Mouse (Mus musculus): ENCODE measurements around the gene Rhox4g. TPM values are rescaled to one million over a fixed set of nuclear protein-coding genes. Genes with fewer than 3 reads are reported as not detected.

The Rhox4g gene
- polyA plus RNA-seq, 1 experiment from 2014 or later: not detected

Other genes with a start within 250 kb of the Rhox4g start
- not detected in 2 replicates for gene Rhox2b, start 239.3 kb downstream of the Rhox4g start, polyA plus RNA-seq (2015; fragmentation: Nextera tagmentation; extraction: Ambion mirVana)
- gene Rhox4b, start 218.8 kb downstream of the Rhox4g start, polyA plus RNA-seq (2015; fragmentation: Nextera tagmentation; extraction: Ambion mirVana): not detected in 2 replicates
- gene Rhox2c, start 197.6 kb downstream of the Rhox4g start, polyA plus RNA-seq (2015; fragmentation: Nextera tagmentation; extraction: Ambion mirVana): not detected in 2 replicates
- not detected in 2 replicates for gene Rhox3c, start 192.7 kb downstream of the Rhox4g start, polyA plus RNA-seq (2015; fragmentation: Nextera tagmentation; extraction: Ambion mirVana)
- not detected in 2 replicates for gene Rhox4c, start 171.0 kb downstream of the Rhox4g start, polyA plus RNA-seq (2015; fragmentation: Nextera tagmentation; extraction: Ambion mirVana)
- gene Rhox2d, start 157.9 kb downstream of the Rhox4g start, polyA plus RNA-seq (2015; fragmentation: Nextera tagmentation; extraction: Ambion mirVana): not detected in 2 replicates
- not detected in 2 replicates for gene Rhox4d, start 137.0 kb downstream of the Rhox4g start, polyA plus RNA-seq (2015; fragmentation: Nextera tagmentation; extraction: Ambion mirVana)
- not detected in 2 replicates for gene Rhox2e, start 120.9 kb downstream of the Rhox4g start, polyA plus RNA-seq (2015; fragmentation: Nextera tagmentation; extraction: Ambion mirVana)
- not detected in 2 replicates for gene Rhox3e, start 109.3 kb downstream of the Rhox4g start, polyA plus RNA-seq (2015; fragmentation: Nextera tagmentation; extraction: Ambion mirVana)
- not detected in 2 replicates for gene Rhox4e, start 93.9 kb downstream of the Rhox4g start, polyA plus RNA-seq (2015; fragmentation: Nextera tagmentation; extraction: Ambion mirVana)
- gene Rhox2f, start 79.9 kb downstream of the Rhox4g start, polyA plus RNA-seq (2015; fragmentation: Nextera tagmentation; extraction: Ambion mirVana): not detected in 2 replicates
- not detected in 2 replicates for gene Rhox3f, start 70.3 kb downstream of the Rhox4g start, polyA plus RNA-seq (2015; fragmentation: Nextera tagmentation; extraction: Ambion mirVana)
- gene Rhox4f, start 43.6 kb downstream of the Rhox4g start, polyA plus RNA-seq (2015; fragmentation: Nextera tagmentation; extraction: Ambion mirVana): not detected in 2 replicates
- not detected in 2 replicates for gene Rhox3g, start 22.7 kb downstream of the Rhox4g start, polyA plus RNA-seq (2015; fragmentation: Nextera tagmentation; extraction: Ambion mirVana)
- not detected in 2 replicates for gene Rhox2g, start 7.9 kb downstream of the Rhox4g start, polyA plus RNA-seq (2015; fragmentation: Nextera tagmentation; extraction: Ambion mirVana)
- gene Rhox3h, start 17.4 kb upstream of the Rhox4g start, polyA plus RNA-seq (2015; fragmentation: Nextera tagmentation; extraction: Ambion mirVana): not detected in 2 replicates
- gene Rhox2h, start 21.9 kb upstream of the Rhox4g start, polyA plus RNA-seq (2015; fragmentation: Nextera tagmentation; extraction: Ambion mirVana): not detected in 2 replicates
- 0.70 TPM in 1 of 2 replicates, not detected in the other for gene Rhox5, start 153.5 kb upstream of the Rhox4g start, polyA plus RNA-seq (2015; fragmentation: Nextera tagmentation; extraction: Ambion mirVana)
- gene Rhox6, start 175.6 kb upstream of the Rhox4g start, polyA plus RNA-seq (2015; fragmentation: Nextera tagmentation; extraction: Ambion mirVana): not detected in 2 replicates
- gene Rhox7a, start 180.4 kb upstream of the Rhox4g start, polyA plus RNA-seq (2015; fragmentation: Nextera tagmentation; extraction: Ambion mirVana): not detected in 2 replicates
- gene Rhox8, start 227.6 kb upstream of the Rhox4g start, polyA plus RNA-seq (2015; fragmentation: Nextera tagmentation; extraction: Ambion mirVana): not detected in 2 replicates
- not detected in 2 replicates for gene Rhox7b, start 245.9 kb upstream of the Rhox4g start, polyA plus RNA-seq (2015; fragmentation: Nextera tagmentation; extraction: Ambion mirVana)